Mouse (Mus musculus) liver (tissue): ENCODE measurements around the gene Olfr668.
"Not testable (repeated sequence)": the region's sequence is repeated elsewhere in the genome, so short reads cannot be mapped to it uniquely, and the experiment has no call there.

Experiments used
- DNase-seq: peaks from one replicate; pipeline ENCODE4 v3.0.0-alpha.2; 2020; ENCODE audit warnings: mixed read lengths

Gene Olfr668

GRCm38 (mm10) chr7:104927957-104928356, at the start of gene Olfr668:
TSS of gene Olfr668 (minus strand) at chr7:104928057.
- DNase-seq, result no peak

- not testable (repeated sequence) for DNase-seq
Measured at GRCm38 (mm10) chr7:104972507-104972906, 44.6 kb upstream of the Olfr668 start.

- no peak for DNase-seq
Measured at GRCm38 (mm10) chr7:104962520-104962919, 34.7 kb upstream of the Olfr668 start, which contains the start of gene Olfr670. TSS of gene Olfr670 (minus strand) at chr7:104962620.

- DNase-seq, result not testable (repeated sequence)
Measured at GRCm38 (mm10) chr7:104950234-104950633, 22.4 kb upstream of the Olfr668 start.

- no peak for DNase-seq
Measured at GRCm38 (mm10) chr7:104933940-104934339, 6.1 kb upstream of the Olfr668 start, which contains the start of gene Olfr669. TSS of gene Olfr669 (plus strand) at chr7:104934240.

GRCm38 (mm10) chr7:104921382-104921781, 6.5 kb downstream of the Olfr668 start, which contains the start of gene Olfr667:
TSS of gene Olfr667 (minus strand) at chr7:104921482.
- no peak for DNase-seq

- no peak for DNase-seq
Measured at GRCm38 (mm10) chr7:104895852-104896251, 32.0 kb downstream of the Olfr668 start, which contains the start of gene Olfr666. TSS of gene Olfr666 (minus strand) at chr7:104895952.

GRCm38 (mm10) chr7:104877731-104878130, 50.1 kb downstream of the Olfr668 start, which contains the start of gene Olfr665:
TSS of gene Olfr665 (plus strand) at chr7:104878031.
- DNase-seq, result no peak
